Mouse (Mus musculus) heart, postnatal 10 days (tissue): ENCODE results near the gene Krtap27-1. TPM values are rescaled to one million over a fixed set of nuclear protein-coding genes. Genes with fewer than 3 reads are reported as not detected.

Experiments used
- total RNA-seq, 2 experiments: library from RNA; stranded (reverse); gene quantifications; 2 replicates each; pipeline ENCODE4 v1.2.3; 2021

The Krtap27-1 gene
- total RNA-seq, 2 experiments from 2014 or later, result not detected

Other genes starting within 250 kb of the Krtap27-1 start
- not detected for gene Cldn17, start 164.7 kb downstream of the Krtap27-1 start, total RNA-seq
- not detected for gene Cldn8, start 108.5 kb downstream of the Krtap27-1 start, total RNA-seq
- not detected for gene Krtap24-1, start 59.4 kb downstream of the Krtap27-1 start, total RNA-seq
- not detected for gene 2310079G19Rik, start 44.0 kb downstream of the Krtap27-1 start, total RNA-seq
- not detected for gene Krtap26-1, start 23.9 kb downstream of the Krtap27-1 start, total RNA-seq
- not detected for gene 2310061N02Rik, start 36.3 kb upstream of the Krtap27-1 start, total RNA-seq
- not detected for gene Krtap13-1, start 57.2 kb upstream of the Krtap27-1 start, total RNA-seq
- not detected for gene Krtap13, start 80.0 kb upstream of the Krtap27-1 start, total RNA-seq
- gene 2310034C09Rik, start 87.2 kb upstream of the Krtap27-1 start, total RNA-seq, result not detected
- not detected for gene 2310057N15Rik, start 102.5 kb upstream of the Krtap27-1 start, total RNA-seq
- not detected for gene Gm5965, start 106.2 kb upstream of the Krtap27-1 start, total RNA-seq
- not detected for gene Gm20741, start 140.5 kb upstream of the Krtap27-1 start, total RNA-seq
- gene Krtap15, start 148.5 kb upstream of the Krtap27-1 start, total RNA-seq, result not detected
- gene Krtap14, start 154.5 kb upstream of the Krtap27-1 start, total RNA-seq, result not detected
- not detected for gene Krtap19-1, start 197.7 kb upstream of the Krtap27-1 start, total RNA-seq
- not detected for gene Krtap19-2, start 202.6 kb upstream of the Krtap27-1 start, total RNA-seq
- not detected for gene Krtap19-3, start 206.4 kb upstream of the Krtap27-1 start, total RNA-seq
- not detected for gene Krtap19-4, start 213.4 kb upstream of the Krtap27-1 start, total RNA-seq
- gene Krtap19-5, start 224.8 kb upstream of the Krtap27-1 start, total RNA-seq, result not detected